Mouse (Mus musculus): ENCODE measurements at regions not wholly inside any gene's neighbourhood (a gene's known extent, or its start where the extent isn't known, plus 50 kb on each side); places are given as distances from the start of the nearest gene placed in this dataset.
A peak's percentile ranks its signal among the peaks of the same experiment; 100 is the strongest.

GRCm38 (mm10) chr1:137927953-137928352 is 247.6 kb downstream of the Ptprc start:
- DNase-seq (ENCODE audit: low spot score in 2 of 2) = peak; percentile 70 to 75

GRCm38 (mm10) chr1:137926326-137926725 is 249.2 kb downstream of the Ptprc start:
- no peak for DNase-seq (ENCODE audit: low spot score in 2 of 2)

GRCm38 (mm10) chr1:137924156-137924555 is 251.4 kb downstream of the Ptprc start:
- DNase-seq (ENCODE audit: low spot score in 2 of 2) = no peak

GRCm38 (mm10) chr1:137923705-137924104 is 251.8 kb downstream of the Ptprc start:
- DNase-seq (ENCODE audit: low spot score in 2 of 2) = no peak

- DNase-seq (ENCODE audit: low spot score in 2 of 2) = peak; percentile 62 to 76
These were observed 252.7 kb downstream of the Ptprc start for GRCm38 (mm10) chr1:137922769-137923168.

GRCm38 (mm10) chr1:137921592-137921991 is 253.9 kb downstream of the Ptprc start:
- no peak for DNase-seq (ENCODE audit: low spot score in 2 of 2)

GRCm38 (mm10) chr1:137919739-137920563 is 255.6 kb downstream of the Ptprc start:
- no peak for DNase-seq (ENCODE audit: low spot score in 2 of 2)

GRCm38 (mm10) chr1:137917449-137917848 is 258.1 kb downstream of the Ptprc start:
- DNase-seq (ENCODE audit: low spot score in 2 of 2) = no peak

- DNase-seq (ENCODE audit: low spot score in 2 of 2) = no peak
These were observed 268.6 kb downstream of the Ptprc start for GRCm38 (mm10) chr1:137906883-137907282.

- no peak for DNase-seq (ENCODE audit: low spot score in 2 of 2)
These were observed 269.0 kb downstream of the Ptprc start for GRCm38 (mm10) chr1:137906477-137906876.

- no peak for DNase-seq (ENCODE audit: low spot score in 2 of 2)
These were observed 269.9 kb downstream of the Ptprc start for GRCm38 (mm10) chr1:137905566-137905965.

- peak in 1 of 2 experiments; percentile 30 for DNase-seq (ENCODE audit: low spot score in 2 of 2)
These were observed 272.2 kb downstream of the Ptprc start for GRCm38 (mm10) chr1:137903351-137903750.

GRCm38 (mm10) chr1:137902859-137903258 is 272.6 kb downstream of the Ptprc start:
- peak in 1 of 2 experiments; percentile 25 for DNase-seq (ENCODE audit: low spot score in 2 of 2)

- DNase-seq (ENCODE audit: low spot score in 2 of 2) = no peak
These were observed 273.5 kb downstream of the Ptprc start for GRCm38 (mm10) chr1:137901996-137902395.

GRCm38 (mm10) chr1:137901211-137901610 is 274.3 kb downstream of the Ptprc start:
- DNase-seq (ENCODE audit: low spot score in 2 of 2) = no peak

GRCm38 (mm10) chr1:137900621-137901071 is 274.9 kb downstream of the Ptprc start:
- DNase-seq (ENCODE audit: low spot score in 2 of 2) = peak; percentile 37 to 53

GRCm38 (mm10) chr1:137899916-137900601 is 275.4 kb downstream of the Ptprc start:
- peak; percentile 67 to 80 for DNase-seq (ENCODE audit: low spot score in 2 of 2)

- DNase-seq (ENCODE audit: low spot score in 2 of 2) = peak in 1 of 2 experiments; percentile 30
These were observed 276.2 kb downstream of the Ptprc start for GRCm38 (mm10) chr1:137899305-137899704.

- peak in 1 of 2 experiments; percentile 38 for DNase-seq (ENCODE audit: low spot score in 2 of 2)
These were observed 276.6 kb downstream of the Ptprc start for GRCm38 (mm10) chr1:137898891-137899290.

- peak; percentile 93 to 96 for DNase-seq (ENCODE audit: low spot score in 2 of 2)
These were observed 277.1 kb downstream of the Ptprc start for GRCm38 (mm10) chr1:137898397-137898796.

GRCm38 (mm10) chr1:137881656-137882055 is 293.9 kb downstream of the Ptprc start:
- DNase-seq (ENCODE audit: low spot score in 2 of 2) = no peak

GRCm38 (mm10) chr1:137874361-137874760 is 301.1 kb downstream of the Ptprc start:
- DNase-seq (ENCODE audit: low spot score in 2 of 2) = no peak

- no peak for DNase-seq (ENCODE audit: low spot score in 2 of 2)
These were observed 301.9 kb downstream of the Ptprc start for GRCm38 (mm10) chr1:137873628-137874027.

All from right cerebral cortex, postnatal 10 days (tissue).